Mouse (Mus musculus) spleen, adult 2 months (tissue): ENCODE results near the gene Gm8797. TPM values are rescaled to one million over a fixed set of nuclear protein-coding genes. Genes with fewer than 3 reads are reported as not detected.
"Not testable (repeated sequence)": the region's sequence is repeated elsewhere in the genome, so short reads cannot be mapped to it uniquely, and the experiment has no call there.

ENCODE experiments used
- DNase-seq, 2 experiments: peaks; one replicate each; pipeline versions ENCODE4 v3.0.0 to v3.0.0-alpha.2; 2012 to 2021; ENCODE audit warnings: low spot score in 2 of 2, low read depth in 1 of 2
- H3K27ac ChIP-seq: fragments of 200-500 bp; 2 replicates; pipeline ENCODE4 v1.5.1; 2012; ENCODE audit warnings: low read length, inconsistent platforms; ENCODE audit not compliant: insufficient read depth
- H3K27me3 ChIP-seq: fragments of 200-500 bp; 2 replicates; pipeline ENCODE4 v1.6.1; 2012; ENCODE audit warnings: mild to moderate bottlenecking, moderate library complexity, low read length, inconsistent platforms; ENCODE audit not compliant: control insufficient read depth, insufficient read depth
- H3K36me3 ChIP-seq: fragments of 200-500 bp; 2 replicates; pipeline ENCODE4 v1.6.1; 2012; ENCODE audit warnings: mild to moderate bottlenecking, low read length, inconsistent platforms; ENCODE audit not compliant: control insufficient read depth, insufficient read depth
- H3K4me1 ChIP-seq: fragments of 200-500 bp; 2 replicates; pipeline ENCODE4 v1.6.1; 2011; ENCODE audit warnings: inconsistent platforms; ENCODE audit not compliant: control insufficient read depth, insufficient read depth, insufficient read length
- H3K4me3 ChIP-seq: fragments of 200-500 bp; 2 replicates; pipeline ENCODE4 v1.5.1; 2011; ENCODE audit warnings: mild to moderate bottlenecking, inconsistent platforms; ENCODE audit not compliant: insufficient read depth, insufficient read length; ENCODE audit errors: extremely low read depth
- CTCF ChIP-seq: fragments of 200-500 bp; IDR thresholded peaks from 2 replicates; pipeline ENCODE4 v1.5.1; 2011; ENCODE audit warnings: mild to moderate bottlenecking, inconsistent platforms; ENCODE audit not compliant: insufficient read depth, insufficient read length, insufficient replicate concordance; ENCODE audit errors: extremely low read depth
- POLR2A ChIP-seq: fragments of 200-500 bp; IDR thresholded peaks from 2 replicates; pipeline ENCODE4 v1.6.1; 2011; ENCODE audit warnings: low read depth, low read length, inconsistent platforms
- WGBS: fragments of 180-500 bp; shearing (Covaris S2); methylation state at CpG from one replicate; pipeline ENCODE4 v1.1.7; 2018; 5-methylcytosine and 5-hydroxymethylcytosine counted together
- polyA plus RNA-seq: library from polyadenylated mRNA; depleted of rRNA; stranded (reverse); fragments of >200 nt; gene quantifications from 2 replicates; pipeline ENCODE4 v1.2.3, GENCODE M21; 2012; rRNA removed

The Gm8797 gene
- polyA plus RNA-seq, result 0.36 and 0.40 TPM in 2 replicates

GRCm38 (mm10) chr3:5750506-5750905, at the start of gene Gm8797:
TSS of gene Gm8797 (plus strand) at chr3:5750806.
- not testable (repeated sequence) for H3K27ac ChIP-seq, H3K27me3 ChIP-seq, DNase-seq, H3K36me3 ChIP-seq, H3K4me1 ChIP-seq, H3K4me3 ChIP-seq
- WGBS, result 92% methylated on average over 9 of the region's 9 CpGs

GRCm38 (mm10) chr3:5714481-5714880, 36.1 kb upstream of the Gm8797 start:
- H3K4me1 ChIP-seq, result no peaks in the 10 kb centered on the region
- H3K27ac ChIP-seq, result no peak overlapping the region
- no peak overlapping the region for H3K4me3 ChIP-seq
- no peaks in the 10 kb centered on the region for H3K27me3 ChIP-seq
- H3K36me3 ChIP-seq, result no peaks in the 10 kb centered on the region
- no peak for DNase-seq
- TF ChIP-seq CTCF (no peak), POLR2A (no peak)

DNA sequence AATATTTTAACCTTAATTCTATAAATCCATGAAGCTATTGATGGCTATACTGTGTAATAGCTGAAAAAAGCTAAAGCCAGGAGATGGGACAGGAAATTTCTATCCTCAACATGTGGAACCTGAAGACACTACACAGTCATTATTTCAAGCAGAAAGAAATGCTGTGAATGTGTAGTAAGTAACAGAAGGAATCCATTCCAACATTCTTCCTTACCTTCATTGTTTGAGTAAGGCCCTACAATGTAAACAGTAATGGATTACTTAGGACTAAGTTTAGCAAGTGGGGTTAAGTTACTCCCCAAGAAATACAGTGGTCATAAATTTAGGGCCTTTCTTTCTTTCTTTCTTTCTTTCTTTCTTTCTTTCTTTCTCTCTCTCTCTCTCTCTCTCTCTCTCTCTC, 17.7 kb upstream of the Gm8797 start:
- Histone ChIP-seq H3K4me3 (no peak overlapping the region), H3K36me3 (no peaks in the 10 kb centered on the region), H3K27ac (no peak overlapping the region), H3K4me1 (no peaks in the 10 kb centered on the region), H3K27me3 (no peaks in the 10 kb centered on the region)
- DNase-seq, result no peak
- TF ChIP-seq CTCF (no peak), POLR2A (no peak)

DNA sequence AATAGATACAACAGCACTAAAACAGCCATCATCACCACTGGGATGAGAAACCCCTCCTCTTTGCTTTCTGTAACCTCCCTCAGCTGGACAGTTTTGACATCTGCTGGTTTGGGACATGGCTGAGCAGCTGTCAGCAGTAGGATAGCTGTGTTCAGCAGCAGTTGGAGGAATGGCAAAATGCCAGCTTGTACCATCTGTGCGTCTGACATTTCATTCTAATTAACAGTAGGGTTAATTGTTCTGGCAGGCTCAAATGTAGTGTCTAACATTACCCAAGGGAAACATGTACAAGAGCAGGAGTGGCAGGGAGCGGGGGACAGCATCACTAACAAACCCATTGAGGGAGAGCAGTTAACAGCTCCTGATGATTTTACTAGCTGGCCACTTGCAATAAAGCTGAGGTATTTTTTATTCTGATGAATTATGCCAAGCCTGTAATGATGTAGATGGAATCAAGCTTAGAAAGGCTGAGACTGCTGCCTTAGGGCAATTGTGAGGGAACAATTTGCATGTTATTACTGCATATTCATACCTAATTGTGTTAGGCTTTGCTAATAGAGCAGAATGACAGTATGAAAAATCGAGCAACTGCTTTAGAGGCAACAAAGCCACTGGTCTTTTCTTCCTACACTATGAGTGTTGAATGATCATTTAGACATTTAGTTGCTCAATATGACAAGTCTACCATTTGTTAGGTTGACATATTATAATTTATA, 4.3 kb downstream of the Gm8797 start:
- Histone ChIP-seq H3K4me3 (no peak overlapping the region), H3K27me3 (no peaks in the 10 kb centered on the region), H3K36me3 (no peaks in the 10 kb centered on the region), H3K4me1 (no peaks in the 10 kb centered on the region), H3K27ac (no peak overlapping the region)
- WGBS, result 69% methylated on average over 3 of the region's 3 CpGs
- DNase-seq, result no peak
- TF ChIP-seq POLR2A (no peak), CTCF (no peak)

- TF ChIP-seq POLR2A (no peak), CTCF (no peak)
- Histone ChIP-seq H3K4me3 (no peak overlapping the region), H3K27ac (no peak overlapping the region), H3K27me3 (no peaks in the 10 kb centered on the region), H3K4me1 (no peaks in the 10 kb centered on the region), H3K36me3 (no peaks in the 10 kb centered on the region)
- no peak for DNase-seq
- WGBS, result 90% methylated on average over 3 of the region's 3 CpGs
Observed at GRCm38 (mm10) chr3:5766256-5766655, 15.7 kb downstream of the Gm8797 start.

GRCm38 (mm10) chr3:5776894-5777293, 26.3 kb downstream of the Gm8797 start:
- TF ChIP-seq CTCF, result no peak
- Histone ChIP-seq H3K4me3 (no peak overlapping the region), H3K4me1 (no peaks in the 10 kb centered on the region), H3K27me3 (no peaks in the 10 kb centered on the region), H3K27ac (no peak overlapping the region), H3K36me3 (no peaks in the 10 kb centered on the region)
- no peak for DNase-seq
- WGBS, result 84% methylated on average over 2 of the region's 2 CpGs
